Mouse (Mus musculus): Measurements from ENCODE around the gene Adh5. TPM values are rescaled to one million over a fixed set of nuclear protein-coding genes. Genes with fewer than 3 reads are reported as not detected.

Gene Adh5
- 150 and 168 TPM in 2 replicates for total RNA-seq (2014; rRNA removed)
- polyA plus RNA-seq (2015; fragmentation: Nextera tagmentation; extraction: Ambion mirVana) = 230 and 273 TPM in 2 replicates

GRCm38 (mm10) chr3:138442612-138443464, at the start of gene Adh5:
TSS of gene Adh5 (plus strand) at chr3:138443093.
- under 1% methylated on average over 85 of the region's 86 CpGs for WGBS
- peak within 1 kb of the TSS; percentile 89 for H3K4me2 ChIP-seq (ENCODE audit: low read depth)
- H3K4me3 ChIP-seq (ENCODE audit: low read depth, low read length) = peak within 1 kb of the TSS; percentile 85
- peaks cover 16% of the 10 kb centered on the region for H3K36me3 ChIP-seq (ENCODE audit: insufficient read depth)
- ATAC-seq (peak; percentile 98), DNase-seq (peak; percentile 96)
- H3K27me3 ChIP-seq (ENCODE audit: insufficient read depth, low read length) = no peaks in the 10 kb centered on the region
- TF ChIP-seq CTCF (IDR thresholded peaks at IDR 0.05; ENCODE audit: low read depth) = peak; percentile 33
- H3K9ac ChIP-seq = peak within 1 kb of the TSS; percentile 90
- H3K27ac ChIP-seq (ENCODE audit: low read depth, low read length) = peak within 1 kb of the TSS; percentile 91
- H3K4me1 ChIP-seq (ENCODE audit: insufficient read depth) = peaks cover 8% of the 10 kb centered on the region; the same call in 1 of the 2 replicates
- H3K9me3 ChIP-seq (ENCODE audit: low read length) = no peaks in the 10 kb centered on the region

- Histone ChIP-seq H3K4me3 (ENCODE audit: low read depth, low read length) (no peak overlapping the region), H3K36me3 (ENCODE audit: insufficient read depth) (no peaks in the 10 kb centered on the region), H3K9ac (no peak overlapping the region), H3K9me3 (ENCODE audit: low read length) (no peaks in the 10 kb centered on the region), H3K27me3 (ENCODE audit: insufficient read depth, low read length) (no peaks in the 10 kb centered on the region), H3K4me2 (ENCODE audit: low read depth) (no peak overlapping the region), H3K4me1 (ENCODE audit: insufficient read depth) (no peaks in the 10 kb centered on the region), H3K27ac (ENCODE audit: low read depth, low read length) (no peak overlapping the region)
- DNase-seq (no peak), ATAC-seq (no peak)
- 70% methylated on average over 3 of the region's 3 CpGs for WGBS
- TF ChIP-seq CTCF (IDR thresholded peaks at IDR 0.05; ENCODE audit: low read depth) = no peak
Measured at GRCm38 (mm10) chr3:138404872-138405271, 38.0 kb upstream of the Adh5 start.

GRCm38 (mm10) chr3:138405341-138405740, 37.6 kb upstream of the Adh5 start:
- H3K4me1 ChIP-seq (ENCODE audit: insufficient read depth) = no peaks in the 10 kb centered on the region
- ATAC-seq (no peak), DNase-seq (peak; percentile 66)
- 44% methylated on average over 3 of the region's 3 CpGs for WGBS
- H3K9ac ChIP-seq = no peak overlapping the region
- no peaks in the 10 kb centered on the region for H3K36me3 ChIP-seq (ENCODE audit: insufficient read depth)
- no peaks in the 10 kb centered on the region for H3K9me3 ChIP-seq (ENCODE audit: low read length)
- no peak overlapping the region for H3K4me3 ChIP-seq (ENCODE audit: low read depth, low read length)
- peak; percentile 74 for TF ChIP-seq CTCF (IDR thresholded peaks at IDR 0.05; ENCODE audit: low read depth)
- no peak overlapping the region for H3K27ac ChIP-seq (ENCODE audit: low read depth, low read length)
- H3K4me2 ChIP-seq (ENCODE audit: low read depth) = no peak overlapping the region
- H3K27me3 ChIP-seq (ENCODE audit: insufficient read depth, low read length) = no peaks in the 10 kb centered on the region

- H3K9ac ChIP-seq = no peak overlapping the region
- H3K4me1 ChIP-seq (ENCODE audit: insufficient read depth) = no peaks in the 10 kb centered on the region
- 87% methylated on average over 7 of the region's 7 CpGs for WGBS
- no peak overlapping the region for H3K27ac ChIP-seq (ENCODE audit: low read depth, low read length)
- TF ChIP-seq CTCF (IDR thresholded peaks at IDR 0.05; ENCODE audit: low read depth) = no peak
- DNase-seq (no peak), ATAC-seq (no peak)
- H3K4me3 ChIP-seq (ENCODE audit: low read depth, low read length) = no peak overlapping the region
- no peaks in the 10 kb centered on the region for H3K27me3 ChIP-seq (ENCODE audit: insufficient read depth, low read length)
- no peaks in the 10 kb centered on the region for H3K36me3 ChIP-seq (ENCODE audit: insufficient read depth)
- H3K4me2 ChIP-seq (ENCODE audit: low read depth) = no peak overlapping the region
- H3K9me3 ChIP-seq (ENCODE audit: low read length) = no peaks in the 10 kb centered on the region
Measured at GRCm38 (mm10) chr3:138405840-138406239, 37.1 kb upstream of the Adh5 start.

- no peak for TF ChIP-seq CTCF (IDR thresholded peaks at IDR 0.05; ENCODE audit: low read depth)
- DNase-seq (no peak), ATAC-seq (no peak)
- Histone ChIP-seq H3K4me3 (ENCODE audit: low read depth, low read length) (no peak overlapping the region), H3K9me3 (ENCODE audit: low read length) (no peaks in the 10 kb centered on the region), H3K9ac (no peak overlapping the region), H3K4me2 (ENCODE audit: low read depth) (no peak overlapping the region), H3K27ac (ENCODE audit: low read depth, low read length) (no peak overlapping the region), H3K36me3 (ENCODE audit: insufficient read depth) (no peaks in the 10 kb centered on the region), H3K4me1 (ENCODE audit: insufficient read depth) (no peaks in the 10 kb centered on the region), H3K27me3 (ENCODE audit: insufficient read depth, low read length) (no peaks in the 10 kb centered on the region)
- WGBS = 91% methylated on average over 1 of the region's 1 CpGs
Measured at GRCm38 (mm10) chr3:138407920-138408319, 35.0 kb upstream of the Adh5 start.

GRCm38 (mm10) chr3:138409585-138409984, 33.3 kb upstream of the Adh5 start:
- DNase-seq (no peak), ATAC-seq (no peak)
- Histone ChIP-seq H3K36me3 (ENCODE audit: insufficient read depth) (no peaks in the 10 kb centered on the region), H3K9me3 (ENCODE audit: low read length) (no peaks in the 10 kb centered on the region), H3K27me3 (ENCODE audit: insufficient read depth, low read length) (no peaks in the 10 kb centered on the region), H3K4me2 (ENCODE audit: low read depth) (no peak overlapping the region), H3K9ac (no peak overlapping the region), H3K4me3 (ENCODE audit: low read depth, low read length) (no peak overlapping the region), H3K27ac (ENCODE audit: low read depth, low read length) (no peak overlapping the region), H3K4me1 (ENCODE audit: insufficient read depth) (no peaks in the 10 kb centered on the region)
- 86% methylated on average over 1 of the region's 1 CpGs for WGBS
- no peak for TF ChIP-seq CTCF (IDR thresholded peaks at IDR 0.05; ENCODE audit: low read depth)

GRCm38 (mm10) chr3:138410211-138410610, 32.7 kb upstream of the Adh5 start:
- no peak overlapping the region for H3K4me3 ChIP-seq (ENCODE audit: low read depth, low read length)
- H3K9me3 ChIP-seq (ENCODE audit: low read length) = no peaks in the 10 kb centered on the region
- DNase-seq (no peak), ATAC-seq (no peak)
- no peak overlapping the region for H3K27ac ChIP-seq (ENCODE audit: low read depth, low read length)
- no peaks in the 10 kb centered on the region for H3K36me3 ChIP-seq (ENCODE audit: insufficient read depth)
- 57% methylated on average over 3 of the region's 3 CpGs for WGBS
- no peak for TF ChIP-seq CTCF (IDR thresholded peaks at IDR 0.05; ENCODE audit: low read depth)
- no peaks in the 10 kb centered on the region for H3K4me1 ChIP-seq (ENCODE audit: insufficient read depth)
- no peak overlapping the region for H3K4me2 ChIP-seq (ENCODE audit: low read depth)
- H3K27me3 ChIP-seq (ENCODE audit: insufficient read depth, low read length) = no peaks in the 10 kb centered on the region
- H3K9ac ChIP-seq = no peak overlapping the region
